Mouse (Mus musculus) stomach, embryonic 16.5 days (tissue): ENCODE results near the gene Gldc. TPM values are rescaled to one million over a fixed set of nuclear protein-coding genes. Genes with fewer than 3 reads are reported as not detected.
A peak's percentile ranks its signal among the peaks of the same experiment; 100 is the strongest.

Source experiments
- ATAC-seq: fragments of 200-750 bp; cut with Nextera tagmentation; 2 replicates; pipeline ENCODE4 v1.8.0; 2017; ENCODE audit warnings: moderate number of reproducible peaks, moderate TSS enrichment; ENCODE audit not compliant: insufficient read depth, low FRiP score
- H3K27ac ChIP-seq: fragments of 300-500 bp; sonication (generic); 2 replicates; pipeline ENCODE4 v1.5.1; 2014; ENCODE audit warnings: low read length
- H3K27me3 ChIP-seq: fragments of 300-500 bp; sonication (generic); 2 replicates; pipeline ENCODE4 v1.6.1; 2014; ENCODE audit warnings: low read length, control low read depth, mixed read lengths; ENCODE audit not compliant: control insufficient read depth, insufficient read depth
- H3K36me3 ChIP-seq: fragments of 300-500 bp; sonication (generic); 2 replicates; pipeline ENCODE4 v1.6.1; 2014; ENCODE audit warnings: low read length; ENCODE audit not compliant: control insufficient read depth, insufficient read depth
- H3K4me1 ChIP-seq: fragments of 300-500 bp; sonication (generic); 2 replicates; pipeline ENCODE4 v1.6.1; 2014; ENCODE audit warnings: low read length, control low read depth, mixed read lengths; ENCODE audit not compliant: control insufficient read depth, insufficient read depth
- H3K4me2 ChIP-seq: fragments of 300-500 bp; sonication (generic); 2 replicates; pipeline ENCODE4 v1.6.1; 2014; ENCODE audit warnings: low read depth, low read length, mixed read lengths
- H3K4me3 ChIP-seq: fragments of 300-500 bp; sonication (generic); replicated peaks from 2 replicates; pipeline ENCODE4 v1.5.1; 2014; ENCODE audit warnings: mild to moderate bottlenecking, low read length
- H3K9ac ChIP-seq: fragments of 300-500 bp; sonication (generic); 2 replicates; pipeline ENCODE4 v1.6.1; 2014; ENCODE audit warnings: low read length
- H3K9me3 ChIP-seq: fragments of 300-500 bp; sonication (generic); replicated peaks from 2 replicates; pipeline ENCODE4 v1.6.1; 2016; ENCODE audit warnings: low read length, control low read depth; ENCODE audit not compliant: control insufficient read depth
- WGBS: fragments of 180-500 bp; shearing (Covaris S2); extraction: QIAGEN DNeasy Blood & Tissue Kit; methylation state at CpG from one replicate; pipeline ENCODE4 v1.1.7; 2014; 5-methylcytosine and 5-hydroxymethylcytosine counted together
- polyA plus RNA-seq: library from polyadenylated mRNA; unstranded; fragments of >200 nt; fragmentation: Nextera tagmentation; extraction: Ambion mirVana; gene quantifications from 2 replicates; pipeline ENCODE4 v1.2.1, GENCODE M21; 2015

Gene Gldc
- polyA plus RNA-seq, 1 experiment from 2014 or later: 5.4 TPM

DNA sequence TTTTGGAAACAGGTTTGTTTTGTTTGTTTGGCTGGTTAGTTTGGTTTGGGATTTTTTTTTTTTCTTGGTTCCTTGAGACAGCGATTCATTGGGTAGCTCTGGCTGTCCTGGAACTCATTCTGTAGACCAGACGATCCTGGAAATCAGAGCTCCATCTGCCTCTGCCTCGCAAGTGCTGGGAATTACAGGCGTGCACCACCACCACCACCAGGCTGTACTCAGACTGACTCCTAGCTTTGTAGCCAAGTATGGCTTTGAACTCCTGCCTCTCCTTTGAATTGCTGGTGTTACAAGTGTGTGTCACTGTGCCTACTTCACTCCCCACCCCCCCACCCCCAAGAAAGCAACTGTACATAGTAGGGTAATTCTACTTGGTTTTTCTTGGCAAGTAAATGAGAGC is 58.0 kb downstream of the Gldc start:
- Histone ChIP-seq H3K36me3 (no peaks in the 10 kb centered on the region), H3K4me3 (no peak overlapping the region), H3K27me3 (no peaks in the 10 kb centered on the region), H3K4me2 (no peak overlapping the region), H3K27ac (no peak overlapping the region), H3K4me1 (peaks cover 7% of the 10 kb centered on the region; the same call in 1 of the 2 replicates), H3K9ac (no peak overlapping the region), H3K9me3 (no peaks in the 10 kb centered on the region)
- WGBS: 66% methylated on average over 4 of the region's 4 CpGs
- ATAC-seq: no peak

DNA sequence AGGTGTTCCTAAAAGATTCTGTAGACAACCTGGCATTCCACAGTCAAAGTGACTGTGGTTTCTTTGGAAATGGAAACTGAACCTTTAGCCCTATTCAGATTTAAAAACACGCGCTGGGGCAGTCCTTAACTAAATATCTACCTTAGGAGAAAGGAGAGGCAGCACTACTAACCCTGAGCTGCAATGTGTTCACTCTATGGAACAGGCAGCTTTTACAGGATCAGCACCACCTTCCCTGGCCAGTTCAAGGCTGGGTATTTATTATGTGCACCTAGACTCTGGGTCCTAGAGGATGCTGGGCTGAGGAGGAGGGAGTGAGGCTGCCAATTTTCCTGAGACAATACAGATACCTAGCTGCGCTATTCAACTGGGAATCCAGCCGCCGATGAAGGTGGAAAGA is 59.6 kb downstream of the Gldc start:
- peaks cover 7% of the 10 kb centered on the region; the same call in 1 of the 2 replicates for H3K4me1 ChIP-seq
- ATAC-seq: no peak

DNA sequence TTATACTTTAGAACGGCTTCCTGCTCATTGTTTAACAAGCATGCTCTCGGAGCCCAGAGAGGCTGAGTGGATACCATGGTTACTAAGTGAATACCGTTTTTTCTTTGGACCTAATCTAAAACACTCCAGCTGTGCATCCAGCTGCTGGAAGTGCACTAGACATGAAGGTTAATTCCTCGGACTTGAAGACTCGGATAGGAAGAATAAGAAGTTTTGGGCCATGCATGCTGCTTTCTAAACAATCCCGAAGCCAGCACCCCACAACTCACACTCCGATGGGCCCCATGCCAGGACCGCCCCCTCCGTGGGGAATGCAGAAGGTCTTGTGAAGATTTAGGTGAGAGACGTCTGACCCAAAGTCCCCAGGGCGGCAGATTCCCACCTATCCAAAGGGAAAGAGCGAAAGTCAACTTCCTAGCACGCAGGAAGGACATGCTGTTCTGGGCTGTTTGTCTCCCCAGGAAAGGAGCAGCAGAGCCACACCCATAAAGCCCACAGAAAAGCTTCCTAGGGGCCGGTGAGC is 60.2 kb downstream of the Gldc start:
- ATAC-seq: peak; percentile 66
- peak overlapping the region; percentile 33 for H3K4me3 ChIP-seq
- no peaks in the 10 kb centered on the region for H3K36me3 ChIP-seq
- no peaks in the 10 kb centered on the region for H3K9me3 ChIP-seq
- 20% methylated on average over 14 of the region's 14 CpGs for WGBS
- H3K4me2 ChIP-seq: peak overlapping the region; percentile 53
- H3K4me1 ChIP-seq: peaks cover 7% of the 10 kb centered on the region; the same call in 1 of the 2 replicates
- 0 out of 2 replicates have a peak overlapping the region, but pooled peaks have one; percentile 23 for H3K9ac ChIP-seq
- H3K27ac ChIP-seq: peak overlapping the region; percentile 65
- H3K27me3 ChIP-seq: no peaks in the 10 kb centered on the region

More for the DNA sequence above, 59.6 kb downstream of the Gldc start:
- no peak overlapping the region for H3K4me3 ChIP-seq
- no peak overlapping the region for H3K4me2 ChIP-seq
- whole genome bisulfite sequencing: 50% methylated on average over 5 of the region's 5 CpGs
- H3K9me3 ChIP-seq: no peaks in the 10 kb centered on the region
- no peaks in the 10 kb centered on the region for H3K27me3 ChIP-seq
- no peaks in the 10 kb centered on the region for H3K36me3 ChIP-seq
- peak overlapping the region; percentile 65; the same call in 1 of the 2 replicates for H3K27ac ChIP-seq
- no peak overlapping the region for H3K9ac ChIP-seq

DNA sequence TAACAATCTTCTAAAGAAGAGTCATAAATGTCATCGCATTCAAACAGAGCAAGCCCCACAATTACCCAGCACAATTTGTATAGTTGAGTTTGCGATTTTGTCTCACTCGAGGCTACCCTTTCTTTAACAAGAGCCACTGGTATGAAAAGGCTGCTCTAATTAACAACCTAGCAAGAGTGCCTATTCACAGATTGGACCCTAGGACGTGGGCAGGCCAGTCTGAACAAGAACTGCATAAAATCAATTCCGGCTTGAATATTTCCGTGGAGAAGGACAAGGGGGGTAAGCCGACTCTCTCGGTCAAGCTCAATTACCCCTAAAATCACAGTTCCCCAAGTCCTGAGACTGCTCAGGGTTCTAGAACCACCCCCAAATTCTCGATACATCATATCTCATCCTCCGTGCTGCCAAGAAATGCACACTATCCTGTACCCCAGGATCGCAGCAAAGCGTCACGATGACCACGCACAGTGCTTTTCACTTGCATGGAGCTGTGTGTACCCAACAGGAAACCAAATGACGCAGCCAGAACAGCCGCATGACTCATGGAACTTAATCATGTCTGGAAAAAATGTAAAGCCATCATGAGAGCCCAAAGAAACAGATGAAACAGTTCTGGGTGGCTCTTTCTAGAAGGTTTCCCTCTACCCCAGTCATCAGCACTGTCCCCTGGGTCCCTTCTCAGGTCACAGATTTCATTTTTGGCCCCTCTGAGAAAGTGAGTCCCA is 62.1 kb downstream of the Gldc start:
- H3K4me2 ChIP-seq: no peak overlapping the region
- H3K9ac ChIP-seq: no peak overlapping the region
- no peak for ATAC-seq
- no peaks in the 10 kb centered on the region for H3K36me3 ChIP-seq
- no peak overlapping the region for H3K4me3 ChIP-seq
- peaks cover 2% of the 10 kb centered on the region; the same call in 1 of the 2 replicates for H3K4me1 ChIP-seq
- 91% methylated on average over 16 of the region's 16 CpGs for WGBS
- no peaks in the 10 kb centered on the region for H3K9me3 ChIP-seq
- no peaks in the 10 kb centered on the region for H3K27me3 ChIP-seq
- no peak overlapping the region for H3K27ac ChIP-seq

DNA sequence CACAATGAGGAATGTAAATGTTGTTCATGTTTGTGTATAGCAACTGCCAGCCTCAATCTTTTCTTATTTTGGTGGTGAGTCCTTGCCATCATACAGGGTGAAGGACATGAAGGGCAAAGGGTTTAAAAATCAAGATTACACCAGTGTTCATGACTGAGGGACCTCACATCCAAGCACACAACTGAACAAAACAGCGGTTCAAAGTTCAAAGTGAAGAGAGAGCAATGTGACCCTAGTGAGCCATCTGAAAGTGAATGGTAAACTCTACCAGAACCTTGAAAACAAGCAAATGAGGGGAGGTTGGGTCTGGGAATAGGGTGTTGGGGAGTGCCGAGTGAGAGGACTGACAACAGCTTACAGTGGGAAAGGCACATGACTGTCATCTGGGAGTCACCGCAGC is 63.8 kb downstream of the Gldc start:
- Histone ChIP-seq H3K27ac (no peak overlapping the region), H3K9me3 (no peaks in the 10 kb centered on the region), H3K36me3 (no peaks in the 10 kb centered on the region), H3K4me3 (no peak overlapping the region), H3K27me3 (no peaks in the 10 kb centered on the region), H3K4me1 (peaks cover 2% of the 10 kb centered on the region; the same call in 1 of the 2 replicates), H3K4me2 (no peak overlapping the region), H3K9ac (no peak overlapping the region)
- no peak for ATAC-seq
- 86% methylated on average over 3 of the region's 3 CpGs for WGBS

DNA sequence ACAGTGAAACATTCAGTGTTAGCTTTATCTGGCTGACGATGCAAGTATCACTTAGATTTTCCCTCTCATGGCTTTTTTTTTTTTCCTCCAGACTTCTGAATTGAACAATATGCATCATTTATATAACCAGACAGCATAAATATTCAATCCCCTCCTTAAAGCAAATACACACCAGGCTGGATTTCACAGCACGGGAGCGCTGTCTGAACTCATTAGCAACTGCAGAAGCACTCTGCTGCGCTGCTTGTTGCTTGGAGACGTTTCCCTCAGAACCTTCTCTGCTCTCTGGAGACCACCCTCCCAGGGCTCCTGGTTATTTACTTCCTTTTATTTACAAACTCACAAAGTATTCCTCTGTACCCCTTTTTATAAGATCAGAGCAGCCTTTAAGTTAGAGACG is 66.1 kb downstream of the Gldc start:
- H3K36me3 ChIP-seq: no peaks in the 10 kb centered on the region; the same call in 1 of the 2 replicates
- ATAC-seq: no peak
- H3K27me3 ChIP-seq: no peaks in the 10 kb centered on the region
- 65% methylated on average over 6 of the region's 6 CpGs for WGBS
- H3K9me3 ChIP-seq: no peaks in the 10 kb centered on the region
- H3K27ac ChIP-seq: no peak overlapping the region
- no peaks in the 10 kb centered on the region for H3K4me1 ChIP-seq
- no peak overlapping the region for H3K9ac ChIP-seq
- H3K4me2 ChIP-seq: no peak overlapping the region
- H3K4me3 ChIP-seq: no peak overlapping the region

DNA sequence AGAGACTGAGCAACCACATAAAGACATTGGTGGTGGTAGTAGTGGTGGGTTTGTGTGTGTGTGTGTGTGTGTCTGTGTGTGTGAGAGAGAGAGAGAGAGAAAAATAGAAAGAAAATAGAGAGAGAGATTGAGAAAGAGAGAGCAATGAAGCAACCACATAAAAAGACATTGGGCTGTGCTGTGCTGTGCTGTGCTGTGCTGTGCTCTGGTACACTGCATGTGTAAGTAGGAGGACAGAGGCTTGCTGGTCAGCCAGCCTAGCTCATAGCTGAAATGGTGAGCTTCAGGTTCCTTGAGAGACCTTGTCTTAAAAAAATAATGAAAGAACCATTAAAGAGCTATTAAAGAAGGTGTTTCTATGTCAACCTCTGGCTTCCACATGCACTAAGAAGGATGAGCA is 66.6 kb downstream of the Gldc start:
- H3K4me3 ChIP-seq: no peak overlapping the region
- H3K27me3 ChIP-seq: no peaks in the 10 kb centered on the region
- no peak for ATAC-seq
- H3K4me2 ChIP-seq: no peak overlapping the region
- H3K9ac ChIP-seq: no peak overlapping the region
- no peaks in the 10 kb centered on the region; the same call in 1 of the 2 replicates for H3K36me3 ChIP-seq
- no peaks in the 10 kb centered on the region for H3K9me3 ChIP-seq
- no peaks in the 10 kb centered on the region for H3K4me1 ChIP-seq
- H3K27ac ChIP-seq: no peak overlapping the region

DNA sequence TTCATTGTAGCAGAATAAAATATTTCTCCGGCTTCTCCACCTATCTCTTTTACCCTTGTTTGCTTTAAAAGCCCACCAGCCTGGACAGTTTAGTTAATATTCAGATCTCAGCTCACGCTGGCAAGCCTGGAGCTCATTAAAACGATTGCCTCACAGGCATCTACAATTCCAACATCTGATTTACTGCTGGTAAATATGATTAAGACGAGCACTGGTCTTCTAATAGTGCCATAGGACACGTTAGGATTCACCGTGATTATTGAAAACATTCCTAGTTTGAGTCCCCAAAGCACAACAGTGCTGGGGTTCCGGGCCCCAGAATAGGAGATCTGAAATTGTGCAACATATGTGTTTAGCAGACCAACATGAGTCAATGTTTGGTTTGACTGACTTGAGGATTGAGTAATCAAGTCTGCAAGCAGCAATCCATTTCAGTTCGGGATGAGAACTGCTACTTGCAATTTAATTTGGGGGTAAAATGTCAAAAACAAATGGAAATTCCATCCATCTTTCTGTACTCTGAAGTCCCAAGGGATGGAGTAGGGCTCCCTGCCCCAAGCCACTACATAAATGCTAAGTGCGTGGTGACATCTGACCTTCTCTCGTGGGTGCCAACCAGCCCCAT is 67.9 kb downstream of the Gldc start:
- no peaks in the 10 kb centered on the region; the same call in 1 of the 2 replicates for H3K36me3 ChIP-seq
- no peak overlapping the region for H3K4me2 ChIP-seq
- 73% methylated on average over 10 of the region's 10 CpGs for WGBS
- H3K27me3 ChIP-seq: no peaks in the 10 kb centered on the region
- no peak overlapping the region for H3K9ac ChIP-seq
- H3K4me1 ChIP-seq: no peaks in the 10 kb centered on the region
- H3K9me3 ChIP-seq: no peaks in the 10 kb centered on the region
- ATAC-seq: no peak
- no peak overlapping the region for H3K27ac ChIP-seq
- H3K4me3 ChIP-seq: no peak overlapping the region
